Comparison of ENCODE assay signal across 8 mouse cellular contexts in genomic region chr10:81811899-81812298, GRCm38 (mm10). TPM values are rescaled to one million over a fixed set of nuclear protein-coding genes. Genes with fewer than 3 reads are reported as not detected.
DNase-seq lines count a peak whose midpoint lies in the region; ATAC-seq and TF ChIP-seq lines count a peak whose summit lies in the region.
"Not testable (repeated sequence)": the region's sequence is repeated elsewhere in the genome, so short reads cannot be mapped to it uniquely, and the experiment has no call there.

Gene Gm4767, plus strand, starts transcription at chr10:81812186.

- not testable (repeated sequence) for H3K27ac ChIP-seq in heart, embryonic 15.5 days; lung, embryonic 14.5 days (ENCODE audit: low read depth)

- not testable (repeated sequence) for H3K27me3 ChIP-seq in heart, embryonic 15.5 days; lung, embryonic 14.5 days (ENCODE audit: insufficient read depth, low read length)

- TF ChIP-seq CTCF in lung, embryonic 14.5 days (IDR thresholded peaks at IDR 0.05; ENCODE audit: low read depth), result not testable (repeated sequence)

- H3K4me3 ChIP-seq in heart, embryonic 15.5 days, result peak within 1 kb of the TSS; percentile 23; the same call in 1 of the 2 replicates
- H3K4me3 ChIP-seq in lung, embryonic 14.5 days (ENCODE audit: low read depth, low read length), result not testable (repeated sequence)

- H3K36me3 ChIP-seq in heart, embryonic 15.5 days; lung, embryonic 14.5 days (ENCODE audit: insufficient read depth): not testable (repeated sequence)

- ATAC-seq in heart, embryonic 15.5 days (replicated peaks; ENCODE audit: insufficient number of reproducible peaks, insufficient read depth, low FRiP score, low read depth), result not testable (repeated sequence)
- peak; percentile 71; the same call in 1 of the 2 replicates for ATAC-seq in lung, embryonic 14.5 days (ENCODE audit: insufficient read depth)

- peak; percentile 30 for DNase-seq in adrenal gland, postnatal 14 days
- peak; percentile 0 for DNase-seq in embryo, embryonic 9.5 days (ENCODE audit: extremely low spot score)
- peak; percentile 1 for DNase-seq in kidney, adult 11 months
- peak; percentile 2 to 5 for DNase-seq in layer of hippocampus, postnatal 10 days (ENCODE audit: low spot score in 2 of 2)
- peak; percentile 16 for DNase-seq in lung, embryonic 14.5 days
- peak; percentile 0 to 1 for DNase-seq in right cerebral cortex, adult 2 months (ENCODE audit: low spot score in 2 of 2)
- peak; percentile 1 for DNase-seq in thymus, postnatal 25 days

- H3K9me3 ChIP-seq in heart, embryonic 15.5 days (replicated peaks); lung, embryonic 14.5 days (ENCODE audit: low read depth, low read length): not testable (repeated sequence)

- 0 out of 2 replicates have a peak within 1 kb of the TSS, but pooled peaks have one; percentile 30 for H3K4me2 ChIP-seq in heart, embryonic 15.5 days
- not testable (repeated sequence) for H3K4me2 ChIP-seq in lung, embryonic 14.5 days

- WGBS in heart, embryonic 15.5 days, result 22% methylated on average over 18 of the region's 20 CpGs
- WGBS in lung, embryonic 14.5 days, result 30% methylated on average over 12 of the region's 20 CpGs

- H3K4me1 ChIP-seq in heart, embryonic 15.5 days (replicated peaks); lung, embryonic 14.5 days (ENCODE audit: insufficient read depth): not testable (repeated sequence)

- not testable (repeated sequence) for H3K9ac ChIP-seq in heart, embryonic 15.5 days; lung, embryonic 14.5 days

RNA-seq across cellular contexts. Expression of gene Gm4767, which starts in this region (rescaled TPM):
- 1.8 and 2.1 TPM in 2 replicates for total RNA-seq in adrenal gland, postnatal 14 days (2021)
- polyA plus RNA-seq in heart, embryonic 15.5 days (2015; fragmentation: Nextera tagmentation; extraction: Ambion mirVana), result 1.2 and 2.2 TPM in 2 replicates
- 1 to 10 TPM; 3.3 to 3.7 TPM for total RNA-seq in layer of hippocampus, postnatal 10 days (2021)
- 3.6 and 4.0 TPM in 2 replicates for polyA plus RNA-seq in lung, embryonic 14.5 days (2014; fragmentation: Nextera tagmentation; extraction: Ambion mirVana)
